Mouse (Mus musculus) kidney, embryonic 16.5 days (tissue): ENCODE results near the gene Cyp2d10. TPM values are rescaled to one million over a fixed set of nuclear protein-coding genes. Genes with fewer than 3 reads are reported as not detected.

Source experiments
- microRNA-seq: library from miRNA; unstranded; fragments of <30 nt; microRNA quantifications from one replicate; pipeline ENCODE4, GENCODE M21; 2016
- polyA plus RNA-seq: library from polyadenylated mRNA; unstranded; fragments of >200 nt; fragmentation: Nextera tagmentation; extraction: Ambion mirVana; gene quantifications from 2 replicates; pipeline ENCODE4 v1.2.1, GENCODE M21; 2015

Gene Cyp2d10
- polyA plus RNA-seq, 1 experiment from 2014 or later, result 0.26 TPM

Small RNA genes within 50 kb of the gene (microRNA-seq; reads per million reads assigned to microRNA genes)
- gene Gm25990, result not detected
- gene Gm27331, result not detected
- not detected for gene Gm27622
- not detected for gene Mir7684

Other genes with a start within 250 kb of the Cyp2d10 start
- gene Shisa8, start 194.4 kb downstream of the Cyp2d10 start, polyA plus RNA-seq, result 0.41 and 0.62 TPM in 2 replicates
- 0.15 TPM in 1 of 2 replicates, not detected in the other for gene Tnfrsf13c, start 182.8 kb downstream of the Cyp2d10 start, polyA plus RNA-seq
- 65.9 and 71.2 TPM in 2 replicates for gene Cenpm, start 162.4 kb downstream of the Cyp2d10 start, polyA plus RNA-seq
- not detected in 2 replicates for gene 1500009C09Rik, start 154.8 kb downstream of the Cyp2d10 start, polyA plus RNA-seq
- 8.6 and 11.3 TPM in 2 replicates for gene Sept3, start 132.3 kb downstream of the Cyp2d10 start, polyA plus RNA-seq
- 0.41 and 0.61 TPM in 2 replicates for gene Wbp2nl, start 108.2 kb downstream of the Cyp2d10 start, polyA plus RNA-seq
- gene Naga, start 68.3 kb downstream of the Cyp2d10 start, polyA plus RNA-seq, result 81.9 and 87.4 TPM in 2 replicates
- 10.4 and 12.5 TPM in 2 replicates for gene Pheta2, start 68.3 kb downstream of the Cyp2d10 start, polyA plus RNA-seq
- 319 and 325 TPM in 2 replicates for gene Smdt1, start 68.2 kb downstream of the Cyp2d10 start, polyA plus RNA-seq
- gene Ndufa6, start 52.9 kb downstream of the Cyp2d10 start, polyA plus RNA-seq, result 415 and 434 TPM in 2 replicates
- 18.2 and 21.1 TPM in 2 replicates for gene Cyp2d22, start 26.9 kb downstream of the Cyp2d10 start, polyA plus RNA-seq
- gene Cyp2d11, start 13.2 kb downstream of the Cyp2d10 start, polyA plus RNA-seq, result not detected in 2 replicates
- 0.11 TPM in 1 of 2 replicates, not detected in the other for gene Cyp2d9, start 26.2 kb upstream of the Cyp2d10 start, polyA plus RNA-seq
- not detected in 2 replicates for gene Cyp2d12, start 147.9 kb upstream of the Cyp2d10 start, polyA plus RNA-seq
- not detected in 2 replicates for gene Cyp2d34, start 213.8 kb upstream of the Cyp2d10 start, polyA plus RNA-seq